Mouse (Mus musculus) G1E (cell line): ENCODE results near the gene Clp1. TPM values are rescaled to one million over a fixed set of nuclear protein-coding genes. Genes with fewer than 3 reads are reported as not detected.
A peak's percentile ranks its signal among the peaks of the same experiment; 100 is the strongest.

Experiments
- ATAC-seq: 2 replicates; pipeline ENCODE4 v1.8.0; 2016; ENCODE audit warnings: mild to moderate bottlenecking; ENCODE audit not compliant: insufficient number of reproducible peaks, poor library complexity, low FRiP score, severe bottlenecking; ENCODE audit errors: extremely low read depth
- DNase-seq: peaks from one replicate; pipeline ENCODE4 v3.0.0; 2012; ENCODE audit warnings: low spot score
- H3K27me3 ChIP-seq: 2 replicates; pipeline ENCODE4 v1.6.1; 2012; ENCODE audit warnings: mild to moderate bottlenecking, low read length, inconsistent platforms; ENCODE audit not compliant: insufficient read depth
- H3K36me3 ChIP-seq: replicated peaks from 2 replicates; pipeline ENCODE3; 2012; ENCODE audit warnings: mild to moderate bottlenecking, inconsistent platforms
- H3K4me1 ChIP-seq: 2 replicates; pipeline ENCODE4 v1.6.1; 2012; ENCODE audit warnings: low read depth, low read length, inconsistent platforms, mixed read lengths; ENCODE audit not compliant: insufficient read depth
- H3K4me3 ChIP-seq: 2 replicates; pipeline ENCODE4 v1.5.1; 2012; ENCODE audit warnings: low read depth, mild to moderate bottlenecking, inconsistent platforms, low read length, moderate library complexity, mixed read lengths
- H3K9me3 ChIP-seq: replicated peaks from 2 replicates; pipeline ENCODE4 v1.6.1; 2012; ENCODE audit warnings: inconsistent platforms
- CTCF ChIP-seq: IDR thresholded peaks from 2 replicates; pipeline ENCODE4 v1.5.1; 2012; ENCODE audit warnings: low read depth, low read length, inconsistent platforms, mixed read lengths
- GATA1 ChIP-seq: IDR thresholded peaks from 2 replicates; pipeline ENCODE4 v1.6.1; 2012; ENCODE audit warnings: borderline replicate concordance, low read length, inconsistent platforms, mixed read lengths
- GATA2 ChIP-seq: IDR thresholded peaks from 2 replicates; pipeline ENCODE4 v1.6.1; 2012; ENCODE audit warnings: low read depth, low read length, inconsistent platforms, borderline replicate concordance
- POLR2AphosphoS5 ChIP-seq: IDR thresholded peaks from 2 replicates; pipeline ENCODE4 v1.6.1; 2012; ENCODE audit warnings: low read depth, low read length, inconsistent platforms; ENCODE audit not compliant: insufficient replicate concordance
- TAL1 ChIP-seq: conservative IDR thresholded peaks from 2 replicates; pipeline ENCODE4 v1.6.1; 2012; ENCODE audit warnings: low read depth, low read length, inconsistent platforms, mixed read lengths
- polyA plus RNA-seq: library from polyadenylated mRNA; stranded (reverse); fragments of >175 nt; gene quantifications from 2 replicates; pipeline ENCODE4 v1.2.3, GENCODE M21; 2012
- total RNA-seq, 2 experiments: library from RNA; stranded (forward) in 1 of 2; stranded (reverse) in 1 of 2; fragments of 200-1000 nt in 1 of 2; fragments of >200 nt in 1 of 2; fragmentation: Nextera tagmentation in 1 of 2; gene quantifications; 2 replicates each; pipeline ENCODE4 v1.2.3; 2014 to 2017

Clp1 gene
- total and polyA plus RNA-seq, 3 experiments, result 1.1 to 44.7 (median 30.0) TPM

DNA sequence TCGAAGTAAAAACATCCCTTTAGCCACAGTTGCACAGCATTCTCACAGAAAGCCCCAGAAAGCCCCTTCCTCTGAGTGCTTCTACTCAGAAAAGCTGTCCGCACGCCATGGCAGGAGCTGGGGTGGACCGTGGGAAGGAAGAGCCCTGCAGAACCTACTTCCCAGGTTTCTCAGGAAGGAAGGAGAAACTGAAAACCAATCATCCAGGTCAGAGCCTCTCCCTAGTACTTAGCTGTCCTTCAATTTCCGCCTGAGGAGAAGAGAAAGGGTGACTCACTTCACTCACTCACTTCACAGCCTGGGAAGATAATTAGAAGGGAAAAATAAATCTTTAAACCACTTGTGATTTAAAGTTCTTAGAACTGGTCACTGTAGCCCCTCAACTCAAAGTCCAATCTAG, 22.8 kb downstream of the Clp1 start:
- Histone ChIP-seq H3K9me3 (no peaks in the 10 kb centered on the region), H3K4me1 (peaks cover 16% of the 10 kb centered on the region), H3K4me3 (no peak overlapping the region), H3K36me3 (peaks cover 87% of the 10 kb centered on the region), H3K27me3 (no peaks in the 10 kb centered on the region)
- TF ChIP-seq POLR2AphosphoS5 (no peak), GATA2 (no peak), TAL1 (no peak), GATA1 (no peak), CTCF (no peak)
- no peak for DNase-seq
- ATAC-seq, result no peak

GRCm38 (mm10) chr2:84703497-84703896, 23.7 kb downstream of the Clp1 start:
- Histone ChIP-seq H3K36me3 (peaks cover 86% of the 10 kb centered on the region), H3K4me1 (peaks cover 16% of the 10 kb centered on the region), H3K9me3 (no peaks in the 10 kb centered on the region), H3K4me3 (no peak overlapping the region), H3K27me3 (no peaks in the 10 kb centered on the region)
- peak; percentile 62 for ATAC-seq
- DNase-seq, result no peak
- TF ChIP-seq CTCF (no peak), TAL1 (no peak), POLR2AphosphoS5 (no peak), GATA2 (no peak), GATA1 (no peak)

- TF ChIP-seq CTCF (no peak), GATA1 (no peak), POLR2AphosphoS5 (no peak), TAL1 (no peak), GATA2 (no peak)
- Histone ChIP-seq H3K4me1 (no peaks in the 10 kb centered on the region), H3K27me3 (no peaks in the 10 kb centered on the region), H3K9me3 (no peaks in the 10 kb centered on the region), H3K4me3 (no peak overlapping the region), H3K36me3 (peaks cover 83% of the 10 kb centered on the region)
- ATAC-seq, result no peak
- no peak for DNase-seq
These were observed 32.0 kb downstream of the Clp1 start for GRCm38 (mm10) chr2:84695007-84695695.

- TF ChIP-seq TAL1, result no peak
- no peak for TF ChIP-seq CTCF
- TF ChIP-seq GATA2, result no peak
- no peak for TF ChIP-seq GATA1
- TF ChIP-seq POLR2AphosphoS5, result no peak
- Histone ChIP-seq H3K9me3 (no peaks in the 10 kb centered on the region), H3K27me3 (no peaks in the 10 kb centered on the region), H3K36me3 (peaks cover 91% of the 10 kb centered on the region), H3K4me1 (peaks cover 6% of the 10 kb centered on the region), H3K4me3 (0 out of 2 replicates have a peak overlapping the region, but pooled peaks have one; percentile 6)
- ATAC-seq (no peak), DNase-seq (no peak)
These were observed 37.1 kb downstream of the Clp1 start for GRCm38 (mm10) chr2:84690050-84690449.

DNA sequence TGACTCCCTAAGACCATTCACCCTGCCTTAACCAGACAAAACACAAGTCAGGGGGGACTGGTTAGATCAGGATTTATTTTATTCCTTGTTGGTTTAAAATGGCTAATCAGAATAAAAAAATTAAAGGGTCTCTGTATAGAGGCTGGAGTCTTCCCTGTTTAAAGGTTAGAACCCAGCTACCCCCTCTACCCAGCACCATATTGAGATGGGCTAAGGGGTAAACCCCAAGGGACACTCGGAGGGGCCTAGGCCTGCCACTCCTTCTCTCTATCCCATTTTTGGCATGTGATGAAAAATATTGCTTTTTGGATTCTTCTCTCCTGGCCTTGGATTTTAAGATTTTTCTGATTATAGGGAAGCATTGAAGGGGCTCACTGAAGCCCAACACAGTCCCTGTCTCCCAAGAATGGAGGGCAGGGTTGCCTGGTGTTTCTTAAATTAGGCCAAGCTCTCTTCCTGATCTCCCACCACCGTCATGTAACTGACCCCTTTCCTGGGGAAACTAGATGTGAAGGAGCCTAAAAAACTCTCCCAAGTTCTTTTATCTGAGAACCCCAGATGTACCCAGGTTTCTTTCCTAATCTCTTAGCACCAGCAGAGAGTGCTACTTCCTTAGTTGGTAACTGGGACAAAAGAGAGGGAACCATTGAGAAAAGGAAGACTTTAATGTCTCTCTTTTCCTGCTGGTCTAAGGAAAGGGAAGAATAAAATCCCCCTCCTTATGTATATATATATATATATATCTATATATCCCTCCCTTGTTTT, 38.9 kb downstream of the Clp1 start:
- H3K9me3 ChIP-seq, result no peaks in the 10 kb centered on the region
- peaks cover 88% of the 10 kb centered on the region for H3K36me3 ChIP-seq
- peaks cover 6% of the 10 kb centered on the region for H3K4me1 ChIP-seq
- no peak for TF ChIP-seq CTCF
- no peak for TF ChIP-seq GATA1
- TF ChIP-seq TAL1, result no peak
- no peak for TF ChIP-seq GATA2
- TF ChIP-seq POLR2AphosphoS5, result no peak
- no peak for DNase-seq
- no peaks in the 10 kb centered on the region for H3K27me3 ChIP-seq
- no peak overlapping the region for H3K4me3 ChIP-seq
- no peak for ATAC-seq

GRCm38 (mm10) chr2:84682605-84683183, 44.5 kb downstream of the Clp1 start:
- H3K27me3 ChIP-seq, result no peaks in the 10 kb centered on the region
- ATAC-seq (no peak), DNase-seq (no peak)
- TF ChIP-seq TAL1, result no peak
- TF ChIP-seq CTCF, result no peak
- no peak for TF ChIP-seq GATA2
- no peak for TF ChIP-seq POLR2AphosphoS5
- TF ChIP-seq GATA1, result no peak
- H3K4me3 ChIP-seq, result no peak overlapping the region; the same call in 1 of the 2 replicates
- peaks cover 19% of the 10 kb centered on the region for H3K4me1 ChIP-seq
- H3K36me3 ChIP-seq, result peaks cover 59% of the 10 kb centered on the region
- no peaks in the 10 kb centered on the region for H3K9me3 ChIP-seq
